Mouse (Mus musculus): Measurements from ENCODE around the gene Spdye4b.
A peak's percentile ranks its signal among the peaks of the same experiment; 100 is the strongest.

Spdye4b gene

GRCm38 (mm10) chr5:143222287-143222686, 41.5 kb downstream of the Spdye4b start:
- no peak for DNase-seq

DNA sequence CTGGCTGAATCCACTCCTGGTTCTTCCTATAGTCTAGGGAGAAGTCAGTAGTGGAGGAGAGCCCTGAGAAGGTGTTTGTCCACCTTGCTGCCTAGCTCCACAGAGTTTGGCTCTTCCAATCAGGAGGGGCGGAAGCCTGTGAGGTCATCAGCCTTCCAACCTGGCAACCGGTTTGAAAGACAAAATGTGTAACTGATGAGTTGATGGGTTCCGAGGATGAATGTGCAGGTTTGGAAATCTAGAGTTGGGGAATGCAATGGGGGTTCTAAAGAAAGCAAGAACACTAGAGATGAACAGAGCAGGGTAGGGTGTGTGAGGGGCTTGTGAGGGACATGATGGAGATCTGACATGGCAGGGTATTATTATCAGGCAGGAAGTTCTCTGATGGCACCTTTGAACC, 46.0 kb downstream of the Spdye4b start, which contains the start of gene Spdye4a:
Spdye4a (minus strand) TSS at position 101 of the 400 bp plus-strand sequence.
- no peak for DNase-seq

- DNase-seq = peak; percentile 95
Measured at GRCm38 (mm10) chr5:143235028-143235693, 54.3 kb downstream of the Spdye4b start, which contains the start of gene Zfp12. Zfp12 (plus strand) TSS chr5:143235163.

- no peak for DNase-seq
Measured at GRCm38 (mm10) chr5:143236036-143236435, 55.2 kb downstream of the Spdye4b start.

- DNase-seq = no peak
Measured at GRCm38 (mm10) chr5:143244926-143245325, 64.1 kb downstream of the Spdye4b start.

GRCm38 (mm10) chr5:143252039-143252438, 71.2 kb downstream of the Spdye4b start:
- DNase-seq = no peak

GRCm38 (mm10) chr5:143252791-143253185, 72.0 kb downstream of the Spdye4b start:
- no peak for DNase-seq

- DNase-seq = no peak
Measured at GRCm38 (mm10) chr5:143253186-143253880, 72.5 kb downstream of the Spdye4b start.

- DNase-seq = no peak
Measured at GRCm38 (mm10) chr5:143253881-143254486, 73.2 kb downstream of the Spdye4b start.

Measured in kidney, adult 18-20 months (tissue).